Mouse (Mus musculus) CH12.LX (cell line): ENCODE measurements around the gene Stk33. TPM values are rescaled to one million over a fixed set of nuclear protein-coding genes. Genes with fewer than 3 reads are reported as not detected.

Experiments used
- DNase-seq: peaks from one replicate; pipeline ENCODE4 v3.0.0-alpha.2; 2013; ENCODE audit errors: extremely low read depth
- H3K27ac ChIP-seq: 2 replicates; pipeline ENCODE4 v1.5.1; 2012; ENCODE audit warnings: low read depth, mild to moderate bottlenecking, control low read depth, moderate library complexity; ENCODE audit not compliant: insufficient read depth
- H3K27me3 ChIP-seq: replicated peaks from 2 replicates; pipeline ENCODE3; 2012; ENCODE audit warnings: inconsistent platforms
- H3K36me3 ChIP-seq, 2 experiments: replicated peaks in 1 of 2; 2 replicates each; pipeline versions ENCODE3 to v1.6.1; 2012; ENCODE audit warnings: inconsistent platforms in 1 of 2, low read length in 1 of 2, mild to moderate bottlenecking in 1 of 2, mixed read lengths in 1 of 2, moderate library complexity in 1 of 2; ENCODE audit not compliant: control insufficient read depth in 1 of 2, insufficient read depth in 1 of 2
- H3K4me1 ChIP-seq, 2 experiments: 2 replicates each; pipeline ENCODE4 v1.6.1; 2012; ENCODE audit warnings: inconsistent platforms in 1 of 2, moderate library complexity in 1 of 2; ENCODE audit not compliant: insufficient read depth in 2 of 2, control insufficient read depth in 1 of 2
- H3K4me2 ChIP-seq: 2 replicates; pipeline ENCODE4 v1.6.1; 2012; ENCODE audit warnings: low read depth, mild to moderate bottlenecking, control low read depth; ENCODE audit not compliant: poor library complexity, insufficient read depth, severe bottlenecking
- H3K4me3 ChIP-seq, 3 experiments: fragments of 150-350 bp in 1 of 3; sonication (generic) in 1 of 3; replicated peaks in 1 of 3; 2 replicates each; pipeline versions ENCODE3 to v1.5.1; 2011 to 2012; ENCODE audit warnings: low read depth in 2 of 3, low read length in 2 of 3, mild to moderate bottlenecking in 2 of 3, moderate library complexity in 2 of 3, control low read depth in 1 of 3, improper control_type of control experiment in 1 of 3, inconsistent platforms in 1 of 3, mixed read lengths in 1 of 3; ENCODE audit not compliant: poor library complexity in 1 of 3
- H3K79me2 ChIP-seq: replicated peaks from 2 replicates; pipeline ENCODE4 v1.6.1; 2012; ENCODE audit warnings: mild to moderate bottlenecking, moderate library complexity; ENCODE audit not compliant: control insufficient read depth, poor library complexity, insufficient read depth, severe bottlenecking; ENCODE audit errors: extremely low read depth
- H3K9ac ChIP-seq: 2 replicates; pipeline ENCODE4 v1.6.1; 2012; ENCODE audit warnings: low read depth, mild to moderate bottlenecking, control low read depth, moderate library complexity; ENCODE audit not compliant: insufficient read depth
- H3K9me3 ChIP-seq: replicated peaks from 2 replicates; pipeline ENCODE3; 2012; ENCODE audit warnings: low read length, inconsistent platforms, mixed read lengths
- BHLHE40 ChIP-seq: IDR thresholded peaks from 2 replicates; pipeline ENCODE4 v1.6.1; 2011; ENCODE audit warnings: mild to moderate bottlenecking, low read depth, low read length, improper control_type of control experiment
- CTCF ChIP-seq, 2 experiments: IDR thresholded peaks in 1 of 2; conservative IDR thresholded peaks in 1 of 2; 2 replicates each; pipeline ENCODE4 v1.5.1; 2011 to 2012; ENCODE audit warnings: low read depth in 2 of 2, low read length in 2 of 2, improper control_type of control experiment in 1 of 2, inconsistent platforms in 1 of 2, mild to moderate bottlenecking in 1 of 2, moderate library complexity in 1 of 2
- ELF1 ChIP-seq: IDR thresholded peaks from 2 replicates; pipeline ENCODE4 v1.6.1; 2014; ENCODE audit warnings: low read depth, mild to moderate bottlenecking, inconsistent platforms, low read length, improper control_type of control experiment
- EP300 ChIP-seq: IDR thresholded peaks from 2 replicates; pipeline ENCODE4 v1.6.1; 2011; ENCODE audit warnings: low read length, improper control_type of control experiment
- GABPA ChIP-seq: IDR thresholded peaks from 2 replicates; pipeline ENCODE4 v1.6.1; 2012; ENCODE audit warnings: low read depth, low read length, improper control_type of control experiment, inconsistent platforms; ENCODE audit not compliant: insufficient replicate concordance
- HCFC1 ChIP-seq: IDR thresholded peaks from 2 replicates; pipeline ENCODE4 v1.6.1; 2012; ENCODE audit warnings: low read depth, mild to moderate bottlenecking, inconsistent platforms, low read length, improper control_type of control experiment
- IRF4 ChIP-seq: IDR thresholded peaks from 2 replicates; pipeline ENCODE4 v1.6.1; 2014; ENCODE audit warnings: low read depth, mild to moderate bottlenecking, inconsistent platforms, low read length, improper control_type of control experiment
- JUND ChIP-seq: conservative IDR thresholded peaks from 2 replicates; pipeline ENCODE4 v1.6.1; 2011; ENCODE audit warnings: low read depth, low read length, improper control_type of control experiment
- KAT2A ChIP-seq: IDR thresholded peaks from 2 replicates; pipeline ENCODE4 v1.6.1; 2012; ENCODE audit warnings: low read length, improper control_type of control experiment, inconsistent platforms; ENCODE audit not compliant: insufficient replicate concordance
- MAFK ChIP-seq: IDR thresholded peaks from 2 replicates; pipeline ENCODE4 v1.6.1; 2011; ENCODE audit warnings: low read length, improper control_type of control experiment; ENCODE audit not compliant: insufficient replicate concordance
- MAX ChIP-seq: IDR thresholded peaks from 2 replicates; pipeline ENCODE4 v1.6.1; 2011; ENCODE audit warnings: low read length, improper control_type of control experiment
- MAZ ChIP-seq: IDR thresholded peaks from 2 replicates; pipeline ENCODE4 v1.6.1; 2012; ENCODE audit warnings: low read depth, mild to moderate bottlenecking, inconsistent platforms, low read length, improper control_type of control experiment, moderate library complexity
- MEF2A ChIP-seq: IDR thresholded peaks from 2 replicates; pipeline ENCODE4 v1.6.1; 2014; ENCODE audit warnings: low read depth, mild to moderate bottlenecking, inconsistent platforms, low read length, improper control_type of control experiment, borderline replicate concordance
- NRF1 ChIP-seq: IDR thresholded peaks from 2 replicates; pipeline ENCODE4 v1.6.1; 2014; ENCODE audit warnings: low read depth, mild to moderate bottlenecking, inconsistent platforms, low read length, improper control_type of control experiment, moderate library complexity
- PAX5 ChIP-seq: IDR thresholded peaks from 2 replicates; pipeline ENCODE4 v1.6.1; 2012; ENCODE audit warnings: low read length, inconsistent platforms, mixed read lengths
- POLR2A ChIP-seq: IDR thresholded peaks from 2 replicates; pipeline ENCODE4 v1.6.1; 2011; ENCODE audit warnings: low read depth, mild to moderate bottlenecking, improper control_type of control experiment, low read length
- POLR2AphosphoS2 ChIP-seq: IDR thresholded peaks from 2 replicates; pipeline ENCODE4 v1.6.1; 2011; ENCODE audit warnings: low read depth, low read length, improper control_type of control experiment
- RCOR1 ChIP-seq: conservative IDR thresholded peaks from 2 replicates; pipeline ENCODE4 v1.6.1; 2012; ENCODE audit warnings: low read depth, mild to moderate bottlenecking, inconsistent platforms, low read length, improper control_type of control experiment
- SIN3A ChIP-seq: IDR thresholded peaks from 2 replicates; pipeline ENCODE4 v1.6.1; 2012; ENCODE audit warnings: low read length, improper control_type of control experiment, inconsistent platforms
- SMC3 ChIP-seq: IDR thresholded peaks from 2 replicates; pipeline ENCODE4 v1.6.1; 2011; ENCODE audit warnings: low read depth, low read length, improper control_type of control experiment
- USF1 ChIP-seq: IDR thresholded peaks from 2 replicates; pipeline ENCODE4 v1.6.1; 2014; ENCODE audit warnings: low read depth, mild to moderate bottlenecking, inconsistent platforms, low read length, improper control_type of control experiment
- USF2 ChIP-seq: conservative IDR thresholded peaks from 2 replicates; pipeline ENCODE4 v1.6.1; 2011; ENCODE audit warnings: low read depth, low read length, improper control_type of control experiment
- ZC3H11A ChIP-seq: IDR thresholded peaks from 2 replicates; pipeline ENCODE4 v1.6.1; 2012; ENCODE audit warnings: low read depth, mild to moderate bottlenecking, inconsistent platforms, low read length, improper control_type of control experiment
- ZKSCAN1 ChIP-seq: IDR thresholded peaks from 2 replicates; pipeline ENCODE4 v1.6.1; 2012; ENCODE audit warnings: low read depth, inconsistent platforms, low read length, improper control_type of control experiment, borderline replicate concordance
- ZMIZ1 ChIP-seq: IDR thresholded peaks from 2 replicates; pipeline ENCODE4 v1.6.1; 2012; ENCODE audit warnings: low read depth, mild to moderate bottlenecking, inconsistent platforms, low read length, improper control_type of control experiment
- ZNF384 ChIP-seq: IDR thresholded peaks from 2 replicates; pipeline ENCODE4 v1.6.1; 2012; ENCODE audit warnings: low read depth, low read length, improper control_type of control experiment, inconsistent platforms
- dilution Hi-C: fragments of 300-500 bp; cut with MboI; formaldehyde crosslinking; loops from 2 replicates; pipeline ENCODE4 v1.14.3; 2020; ENCODE audit warnings: low sequenced_read_pairs; ENCODE audit not compliant: extremely low pct_unique_long_range_greater_than_20kb, extremely low pct_ligation_motif_present
- in situ Hi-C: fragments of 300-500 bp; cut with MboI; formaldehyde crosslinking; loops from 3 replicates; pipeline ENCODE4 v1.14.3; 2019; ENCODE audit warnings: low sequenced_read_pairs, low pct_ligation_motif_present, low pct_unique_long_range_greater_than_20kb, mixed read lengths
- polyA plus RNA-seq: library from polyadenylated mRNA; unstranded; fragments of >175 nt; gene quantifications from 2 replicates; pipeline ENCODE4 v1.2.1, GENCODE M21; 2012; ENCODE audit warnings: low read depth; ENCODE audit not compliant: insufficient read length
- total RNA-seq, 2 experiments: library from RNA; depleted of rRNA; stranded (reverse); fragments of 300-350 nt in 1 of 2; fragments of >200 nt in 1 of 2; gene quantifications; 2 replicates each; pipeline ENCODE4 v1.2.3; 2012 to 2014

The Stk33 gene
- total and polyA plus RNA-seq, 3 experiments: not detected

DNA sequence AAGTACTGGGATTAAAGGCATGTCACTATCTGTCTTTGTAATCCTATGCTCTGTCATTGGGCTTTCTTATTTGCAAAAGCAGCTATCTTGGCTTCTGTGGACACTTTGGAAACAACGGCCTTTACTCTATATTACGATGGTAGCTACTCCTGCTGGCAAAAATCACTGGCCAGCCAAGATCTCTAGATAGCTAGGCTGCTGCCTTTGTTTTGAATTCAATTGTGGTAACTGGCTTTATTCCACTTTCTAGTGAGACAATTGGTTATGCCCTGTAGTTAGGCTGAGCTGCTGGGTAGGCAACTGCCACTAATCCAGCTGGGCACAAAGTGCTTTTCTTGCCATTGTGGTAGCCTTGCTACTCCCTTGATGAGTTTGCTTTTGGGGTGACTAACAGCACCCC lies 129.4 kb downstream of the Stk33 start:
- TF ChIP-seq MAZ (no peak), CTCF (conservative IDR thresholded peaks at IDR 0.05 in 1 of 2, IDR thresholded peaks at IDR 0.05 in 1 of 2; ENCODE audit: low read depth in 2 of 2, low read length in 2 of 2) (no peak), ELF1 (no peak), KAT2A (no peak), MAFK (no peak), ZKSCAN1 (no peak), ZMIZ1 (no peak), POLR2A (no peak)
- H3K79me2 ChIP-seq: no peaks in the 10 kb centered on the region

DNA sequence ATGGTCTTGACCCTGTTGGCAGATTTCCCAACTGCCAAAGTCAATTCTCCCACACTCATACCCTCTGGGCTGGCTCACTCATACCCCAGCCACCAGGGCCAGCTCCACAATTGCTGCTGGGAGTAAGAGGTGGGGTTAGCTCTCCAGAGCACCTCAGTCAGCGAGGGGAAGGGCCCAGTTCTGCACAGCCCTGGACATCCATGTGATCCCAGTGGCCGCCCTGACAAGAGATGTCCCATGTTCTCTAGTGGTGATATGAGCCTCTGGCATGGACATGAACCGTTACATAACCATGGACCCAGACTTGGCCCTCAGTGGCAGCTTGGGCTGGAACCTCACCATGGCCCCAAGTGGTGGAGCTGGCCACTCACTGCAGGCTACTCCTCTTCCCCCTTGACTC lies 143.1 kb downstream of the Stk33 start:
- no peak for DNase-seq
- dilution Hi-C loops: no loop called here

More for the DNA sequence above, 129.4 kb downstream of the Stk33 start:
- Histone ChIP-seq H3K4me2 (no peak overlapping the region), H3K9ac (no peak overlapping the region), H3K4me1 (no peaks in the 10 kb centered on the region), H3K36me3 (no peaks in the 10 kb centered on the region), H3K27ac (no peak overlapping the region), H3K27me3 (peaks cover 14% of the 10 kb centered on the region), H3K9me3 (no peaks in the 10 kb centered on the region), H3K4me3 (no peak overlapping the region)
- in situ Hi-C loops: no loop called here
- dilution Hi-C loops: no loop called here
- DNase-seq: no peak

DNA sequence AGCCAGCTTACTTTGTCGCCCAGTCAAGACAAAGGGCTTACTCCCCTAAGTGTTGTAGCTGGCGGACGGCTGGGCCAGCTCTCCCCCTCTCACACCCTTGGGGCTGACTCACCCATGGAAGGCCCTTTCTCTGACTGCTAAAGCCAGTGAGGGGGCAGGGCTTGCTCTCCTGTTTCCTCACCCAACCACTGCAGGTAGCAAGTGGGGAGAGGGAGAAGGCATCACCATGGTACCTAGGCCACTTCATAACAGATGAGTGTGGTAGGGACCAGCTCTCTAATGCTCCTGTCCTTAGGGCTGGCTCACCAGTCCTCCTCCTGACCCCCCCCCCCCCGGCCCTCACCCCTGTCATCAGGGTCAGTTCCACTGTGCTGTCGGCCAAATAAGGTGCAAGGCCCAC lies 143.5 kb downstream of the Stk33 start:
- dilution Hi-C loops: no loop called here
- Histone ChIP-seq H3K4me3 (no peak overlapping the region), H3K79me2 (no peaks in the 10 kb centered on the region), H3K27me3 (peaks cover 23% of the 10 kb centered on the region), H3K4me2 (no peak overlapping the region), H3K27ac (no peak overlapping the region), H3K36me3 (no peaks in the 10 kb centered on the region), H3K9me3 (no peaks in the 10 kb centered on the region), H3K4me1 (no peaks in the 10 kb centered on the region), H3K9ac (no peak overlapping the region)
- no peak for DNase-seq
- in situ Hi-C loops: no loop called here
- TF ChIP-seq ZNF384: no peak
- no peak for TF ChIP-seq USF1
- TF ChIP-seq SIN3A: no peak
- TF ChIP-seq MAX: no peak

More for the DNA sequence above, 143.1 kb downstream of the Stk33 start:
- Histone ChIP-seq H3K27me3 (peaks cover 23% of the 10 kb centered on the region), H3K4me3 (no peak overlapping the region), H3K4me2 (no peak overlapping the region), H3K4me1 (no peaks in the 10 kb centered on the region), H3K9ac (no peak overlapping the region), H3K9me3 (no peaks in the 10 kb centered on the region), H3K36me3 (no peaks in the 10 kb centered on the region), H3K79me2 (no peaks in the 10 kb centered on the region), H3K27ac (no peak overlapping the region)
- in situ Hi-C loops: no loop called here
- TF ChIP-seq PAX5 (no peak), USF2 (no peak), NRF1 (no peak), IRF4 (no peak), MAFK (no peak), HCFC1 (no peak), MAZ (no peak), RCOR1 (no peak), MEF2A (no peak), JUND (no peak), EP300 (no peak), KAT2A (no peak), SMC3 (no peak), BHLHE40 (no peak), GABPA (no peak), ZMIZ1 (no peak), POLR2A (no peak), POLR2AphosphoS2 (no peak), ZC3H11A (no peak)
